Mouse (Mus musculus) frontal cortex, adult (tissue): ENCODE measurements around the gene D630003M21Rik.

Experiments
- ATAC-seq: cut with Nextera tagmentation; 2 replicates; pipeline ENCODE4 v1.9.2; 2017; ENCODE audit warnings: mild to moderate bottlenecking, moderate library complexity, mixed read lengths; ENCODE audit not compliant: low TSS enrichment

D630003M21Rik gene

DNA sequence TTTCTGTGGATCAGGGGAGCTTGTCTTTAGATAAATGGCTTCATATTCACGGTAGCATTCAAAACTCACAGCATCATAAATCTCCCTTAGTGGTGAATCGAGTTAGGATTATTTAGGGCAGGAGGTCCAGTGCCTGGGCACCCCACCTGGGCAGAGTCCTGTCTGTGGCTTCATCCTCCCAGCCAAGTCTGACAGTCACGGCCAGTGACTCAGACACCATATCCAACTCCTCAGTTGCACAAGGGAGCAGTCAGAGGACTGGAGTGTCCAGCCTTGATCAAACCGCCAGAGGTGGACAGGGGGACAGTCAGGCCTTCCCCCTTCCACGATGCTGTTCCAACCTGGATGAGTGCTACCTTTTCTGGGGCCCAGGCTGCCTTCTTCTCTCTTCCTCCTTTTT, 31.1 kb downstream of the D630003M21Rik start:
- no peak for ATAC-seq

DNA sequence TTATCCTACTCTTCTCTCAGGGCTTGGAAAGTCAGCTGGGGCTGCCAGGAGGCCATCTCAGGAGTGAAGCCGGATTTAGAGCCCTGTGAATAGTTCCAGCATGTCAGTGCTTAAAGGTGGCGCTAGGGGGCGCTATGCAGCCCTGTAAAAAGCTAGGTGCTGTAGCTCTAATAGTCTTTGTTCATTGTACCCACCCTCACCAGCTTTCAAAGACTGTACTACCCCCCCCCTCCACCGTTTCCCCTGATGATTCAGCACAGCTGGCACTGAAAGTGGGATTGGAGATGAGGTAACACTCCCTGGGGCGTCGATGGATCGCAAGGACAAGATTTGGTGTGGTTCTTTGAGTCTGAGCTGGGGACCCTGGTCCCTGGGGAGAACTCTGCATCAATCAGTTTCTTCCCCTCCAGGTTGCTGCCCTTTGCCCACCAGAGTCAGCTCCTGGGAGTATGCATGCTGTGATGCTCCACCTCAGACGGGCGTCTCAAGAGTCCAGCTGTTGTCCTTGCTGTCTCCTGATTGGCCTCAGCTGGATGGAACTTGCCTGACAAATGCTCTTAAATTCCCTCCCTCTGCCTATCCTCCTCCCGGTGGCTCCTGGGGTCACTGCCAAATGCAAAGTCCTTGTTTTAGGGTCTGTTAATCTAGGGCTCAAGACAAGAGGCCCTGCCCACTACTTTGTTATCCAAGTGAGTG, 33.9 kb downstream of the D630003M21Rik start:
- ATAC-seq: peak; percentile 69; the same call in 1 of the 2 replicates

DNA sequence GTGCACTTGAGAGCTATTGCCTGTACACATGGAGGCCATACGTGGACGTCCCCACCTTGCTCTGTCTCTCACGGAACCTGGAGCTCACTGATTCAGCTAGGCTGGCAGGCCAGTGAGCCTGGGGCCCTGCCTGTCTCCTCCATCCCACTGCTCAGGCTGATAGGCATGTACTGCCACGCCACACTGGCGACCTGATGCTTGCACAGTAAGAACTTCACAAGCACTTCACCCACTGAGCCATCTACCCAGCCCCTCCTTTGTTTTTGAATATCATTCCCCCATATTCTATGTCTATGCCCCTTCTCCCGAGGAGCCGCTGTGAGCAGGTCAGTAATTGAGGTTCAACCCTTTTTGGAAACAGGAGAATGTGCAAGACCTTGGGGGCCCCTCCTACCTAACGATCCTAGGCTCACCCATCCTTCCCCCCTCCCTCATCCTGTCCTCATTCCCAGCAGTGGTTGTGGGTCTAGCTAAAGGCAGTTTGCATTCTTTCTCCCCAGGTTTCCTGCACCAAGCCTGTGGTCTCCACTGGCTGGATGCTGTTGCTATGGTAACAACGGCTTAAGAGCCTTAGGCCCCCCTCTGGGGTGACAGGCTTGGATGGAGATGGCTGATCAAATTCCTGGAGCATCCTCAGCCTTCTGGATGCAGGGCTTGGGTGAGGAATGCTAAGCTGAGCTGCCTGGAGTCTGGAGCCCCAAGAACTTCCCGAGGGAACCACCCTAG, 35.2 kb downstream of the D630003M21Rik start:
- ATAC-seq: no peak

DNA sequence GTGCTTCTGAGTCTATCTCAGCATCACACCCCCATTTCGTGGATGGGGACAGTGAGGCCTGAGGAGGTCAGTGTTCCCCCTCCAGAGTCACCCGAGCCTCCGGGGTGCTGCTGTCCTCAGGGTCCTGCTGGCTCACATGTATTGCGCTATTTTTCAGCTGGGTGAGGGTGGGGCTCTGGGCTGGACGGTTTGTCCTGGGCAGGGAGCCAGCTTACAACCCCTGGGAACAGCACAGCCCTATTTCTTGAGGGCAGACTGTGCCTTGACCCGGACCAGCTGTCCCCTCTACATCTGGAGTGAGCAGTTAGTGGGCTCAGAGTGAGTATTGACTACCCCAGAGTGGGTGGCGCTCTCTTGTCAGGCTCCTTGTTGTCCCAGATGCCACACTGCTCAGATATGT, 37.9 kb downstream of the D630003M21Rik start:
- no peak for ATAC-seq

DNA sequence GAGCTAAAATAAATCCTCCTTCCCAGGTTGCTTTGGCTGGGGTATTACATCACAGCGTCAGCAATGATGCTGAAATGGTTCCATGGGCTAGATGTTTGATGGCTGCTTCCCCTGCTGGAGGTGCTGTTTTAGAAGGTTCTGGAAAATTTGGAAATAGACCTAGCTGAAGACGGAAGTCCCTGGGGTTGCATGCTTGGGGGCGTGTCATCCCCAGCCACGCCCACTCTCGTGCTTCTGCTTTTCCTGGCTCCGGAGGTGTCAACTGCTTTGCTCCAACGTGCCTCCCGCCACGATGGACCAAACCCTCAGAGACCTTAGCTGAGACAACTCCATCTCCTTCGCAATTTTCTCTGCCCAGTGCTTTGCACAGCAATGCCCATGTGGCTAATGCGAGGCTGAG, 39.6 kb downstream of the D630003M21Rik start:
- ATAC-seq: no peak

DNA sequence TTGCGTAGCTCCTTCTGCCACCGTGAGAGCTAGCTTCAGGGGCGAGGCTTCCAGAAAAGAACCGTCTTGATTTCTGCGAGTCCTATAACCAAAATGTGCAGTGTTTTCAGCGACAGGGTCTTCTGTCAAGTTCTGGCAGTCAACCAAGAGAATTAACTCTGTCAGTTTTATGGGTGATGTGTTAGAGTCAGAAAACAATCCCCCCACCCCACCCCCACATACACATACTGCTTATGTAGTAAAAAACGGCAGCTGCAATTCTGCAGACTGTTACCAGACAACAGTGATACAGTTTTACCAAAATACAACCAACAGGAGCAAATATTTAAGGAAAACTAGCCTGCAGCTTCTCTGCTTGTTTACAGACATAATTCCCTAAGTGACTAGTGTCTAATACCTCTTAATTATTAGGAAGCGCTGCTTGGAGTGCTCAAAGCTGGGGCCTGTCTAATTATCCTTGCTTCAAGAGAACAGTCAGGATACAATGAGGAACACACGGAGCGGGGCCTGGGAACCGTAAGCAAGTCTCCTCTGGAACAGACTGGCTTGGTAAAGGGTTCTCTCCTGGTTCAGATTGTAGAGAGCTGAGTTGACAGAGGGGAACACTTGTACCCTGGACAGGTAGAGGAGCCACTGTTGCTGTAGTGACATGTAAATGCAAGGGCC, 42.7 kb downstream of the D630003M21Rik start:
- ATAC-seq: no peak

DNA sequence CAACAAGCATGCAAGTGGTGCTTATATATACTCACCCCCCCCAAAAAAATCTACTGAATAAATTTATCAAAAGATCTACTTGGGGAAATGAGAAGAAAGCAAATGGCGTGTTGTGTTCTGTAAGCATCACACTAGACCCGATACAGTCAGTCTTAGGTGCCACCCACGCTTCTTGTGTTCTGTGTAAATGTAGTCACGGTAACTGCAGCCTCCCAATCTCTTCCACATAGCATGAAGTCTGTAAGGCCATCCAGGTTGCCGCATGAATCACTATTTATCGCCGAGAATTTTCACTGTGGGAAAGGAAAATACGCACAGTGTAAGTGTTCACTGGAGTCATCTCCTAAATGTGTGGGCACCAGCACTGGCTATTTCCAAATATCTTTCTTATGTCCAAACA, 45.8 kb downstream of the D630003M21Rik start:
- ATAC-seq: 0 out of 2 replicates have a peak, but pooled peaks have one; percentile 9

DNA sequence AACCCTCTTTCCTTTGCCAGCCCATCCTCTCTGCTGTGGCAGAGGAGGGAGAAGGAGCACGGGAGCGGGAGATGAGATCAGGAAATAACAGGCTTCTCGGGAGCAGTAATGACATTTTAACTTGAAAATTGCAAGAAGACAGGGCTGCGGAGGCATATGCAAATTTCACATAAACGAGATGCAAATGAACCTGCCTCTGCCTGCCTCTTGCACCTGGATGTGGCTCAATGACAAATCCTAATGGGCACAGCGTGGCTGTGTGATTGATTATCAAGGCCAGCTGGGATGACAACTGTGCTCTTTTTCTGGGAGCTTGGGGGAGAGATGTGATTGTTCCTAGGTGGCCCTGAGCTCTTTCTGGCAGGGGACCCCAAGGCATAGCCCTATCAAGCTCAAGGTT, 47.1 kb downstream of the D630003M21Rik start:
- ATAC-seq: no peak

DNA sequence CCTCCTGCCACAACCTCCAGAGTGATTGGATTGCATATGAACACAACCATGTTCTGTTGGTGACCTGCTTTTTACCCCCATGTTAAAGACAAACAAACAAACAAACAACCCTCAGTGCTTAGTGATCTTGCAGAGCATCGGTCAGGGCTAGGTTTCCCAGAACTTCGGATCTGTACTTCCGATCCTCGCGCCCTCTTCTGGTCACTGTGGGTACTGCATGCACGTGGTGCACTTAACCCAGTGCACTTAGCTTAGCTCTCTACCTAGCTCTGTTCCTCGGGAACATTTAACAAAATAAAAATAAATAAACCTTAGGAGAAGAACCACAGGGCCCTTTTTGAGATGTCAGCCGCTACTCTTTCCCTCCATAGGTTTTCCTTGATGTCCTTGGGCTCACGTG, 48.2 kb downstream of the D630003M21Rik start:
- no peak for ATAC-seq

DNA sequence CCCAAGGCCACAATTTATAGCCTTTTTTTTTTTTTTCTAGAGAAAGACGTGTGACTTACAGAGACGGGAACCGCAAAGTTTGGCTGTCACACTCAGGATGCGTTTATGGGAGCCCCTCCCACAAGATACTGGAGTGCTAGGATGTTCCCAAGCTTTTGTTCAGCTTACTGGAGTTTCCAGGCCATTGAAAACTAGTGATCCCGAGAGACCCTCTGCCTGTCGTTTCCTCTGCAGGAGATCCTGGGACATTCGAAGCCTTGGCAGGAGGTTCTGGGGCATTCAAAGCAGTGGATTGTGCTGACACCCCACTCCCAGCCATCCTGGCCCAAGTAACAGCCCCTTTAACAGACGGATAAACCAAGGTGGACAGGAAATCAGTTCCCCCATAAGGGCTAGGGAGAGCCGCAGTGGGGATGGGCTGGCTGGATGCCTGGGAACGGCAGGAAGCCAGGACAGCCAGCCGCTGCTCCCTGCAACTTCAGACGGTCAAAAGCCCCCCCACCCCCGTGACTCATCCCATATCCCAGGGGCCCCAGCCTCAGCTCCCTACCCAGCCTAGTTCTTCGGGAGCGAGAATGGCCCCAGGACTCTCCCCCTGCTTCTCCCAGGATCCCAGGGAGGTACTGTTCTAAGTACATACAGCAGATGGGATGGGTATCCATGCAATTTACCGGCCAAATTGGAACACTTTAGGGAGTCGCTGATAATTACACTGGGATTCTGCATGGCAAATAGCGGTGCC, 49.5 kb downstream of the D630003M21Rik start:
- ATAC-seq: no peak

DNA sequence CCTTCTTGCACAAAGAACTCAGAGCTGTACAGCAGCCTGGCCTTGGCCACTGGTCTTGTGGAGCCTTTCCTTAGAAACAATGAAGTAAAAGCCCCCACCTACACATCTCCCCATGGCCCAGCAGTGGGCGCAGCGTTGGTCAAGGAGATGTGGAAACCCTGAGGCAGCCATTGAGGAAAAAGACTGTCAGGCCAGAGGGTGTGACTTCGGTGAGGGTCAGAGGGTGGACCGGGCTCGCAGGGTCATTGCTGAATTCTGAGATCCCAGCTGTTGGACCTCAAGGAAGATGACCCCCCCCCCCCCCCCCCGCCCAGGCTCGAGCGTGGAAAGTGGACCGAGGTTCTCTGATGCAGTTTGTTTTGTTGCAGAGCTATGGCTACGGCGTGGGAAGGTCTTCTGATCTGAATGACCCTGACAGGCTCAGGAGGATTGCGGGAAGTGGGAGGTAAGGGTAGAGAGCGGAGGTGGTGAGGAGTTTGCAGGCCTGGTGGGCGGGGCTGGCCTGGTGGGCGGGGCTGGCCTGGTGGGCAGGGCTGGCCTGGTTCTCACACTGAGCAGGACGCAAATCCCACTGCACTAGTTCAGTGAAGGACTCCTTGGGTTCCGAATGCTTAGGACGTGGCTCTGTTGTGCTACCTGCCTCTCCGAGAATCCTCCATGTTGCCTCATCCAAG, 50.2 kb downstream of the D630003M21Rik start:
- no peak for ATAC-seq

DNA sequence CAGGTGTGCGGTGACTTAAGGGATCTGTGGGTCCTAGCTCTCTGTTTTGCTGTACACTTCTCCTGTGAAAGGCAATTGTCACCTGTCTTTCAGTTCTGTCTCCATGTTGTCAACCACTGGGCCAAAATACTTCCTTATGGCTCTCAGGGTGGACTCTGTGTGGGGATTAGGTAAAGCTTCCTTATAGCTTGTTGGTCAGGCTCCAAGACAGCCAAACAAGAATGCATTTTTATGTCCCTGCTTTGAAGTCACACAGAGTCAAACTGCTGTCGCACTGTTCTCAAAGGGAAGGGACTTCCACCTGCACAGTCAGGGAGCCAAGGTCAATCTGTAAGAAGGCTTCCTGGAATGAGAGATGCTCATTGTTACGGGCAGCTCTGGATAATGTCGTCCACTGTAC, 50.9 kb downstream of the D630003M21Rik start:
- no peak for ATAC-seq

DNA sequence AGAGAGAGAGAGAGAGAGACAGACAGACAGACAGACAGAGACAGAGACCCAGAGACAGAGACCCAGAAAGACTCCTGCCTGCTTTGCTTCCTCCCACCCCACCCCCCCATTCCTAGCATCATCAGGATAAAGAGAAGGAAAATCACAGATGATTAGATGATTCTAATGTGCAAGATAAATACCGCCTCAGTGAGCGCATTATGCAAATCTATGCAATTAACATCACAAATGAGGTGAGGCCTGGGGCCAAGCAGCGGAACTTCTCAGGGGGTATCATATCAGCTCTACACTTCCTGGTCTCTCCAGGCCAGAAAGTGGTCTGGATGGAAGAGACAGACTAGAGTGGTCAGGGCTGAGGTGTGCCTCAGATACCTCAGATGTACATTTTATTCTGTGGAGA, 51.4 kb downstream of the D630003M21Rik start:
- no peak for ATAC-seq

DNA sequence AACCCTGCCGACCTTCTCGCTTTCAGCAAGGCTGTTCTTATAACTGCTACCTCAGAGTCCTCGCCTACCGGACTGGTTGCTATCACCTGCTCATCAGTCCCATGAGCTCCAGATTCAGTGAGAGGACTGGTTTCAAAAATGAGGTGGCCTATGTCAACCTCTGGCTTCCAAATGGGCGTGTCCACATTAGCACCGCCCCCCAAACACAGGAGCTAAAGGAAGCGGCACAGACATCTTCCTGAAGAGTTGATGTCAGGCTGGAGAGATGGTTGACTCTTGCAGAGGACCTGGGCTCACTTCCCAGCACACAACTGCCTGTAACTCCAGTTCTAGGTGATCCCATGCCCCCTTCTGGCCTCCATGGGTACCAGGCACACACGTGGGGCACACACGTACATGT, 52.3 kb downstream of the D630003M21Rik start:
- no peak for ATAC-seq

DNA sequence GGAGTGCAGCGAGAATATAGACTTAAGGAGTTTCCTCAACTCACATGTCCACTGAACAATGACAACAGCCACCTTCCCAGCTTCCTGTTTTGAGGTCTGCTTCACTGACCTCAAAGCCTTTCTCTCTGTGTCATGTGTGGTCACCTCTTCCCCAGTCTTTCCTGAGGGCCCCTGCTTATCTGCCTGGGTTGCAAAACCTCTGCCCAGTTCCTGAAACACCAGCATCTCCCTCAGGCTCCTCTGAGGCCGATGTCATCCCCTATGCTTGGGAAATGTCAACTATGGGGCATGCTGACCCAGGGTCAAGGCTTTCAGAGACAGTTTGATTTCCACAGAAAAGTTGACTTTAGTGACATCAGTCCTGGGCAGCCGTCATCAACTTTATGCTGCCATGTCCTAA, 53.6 kb downstream of the D630003M21Rik start:
- ATAC-seq: no peak

DNA sequence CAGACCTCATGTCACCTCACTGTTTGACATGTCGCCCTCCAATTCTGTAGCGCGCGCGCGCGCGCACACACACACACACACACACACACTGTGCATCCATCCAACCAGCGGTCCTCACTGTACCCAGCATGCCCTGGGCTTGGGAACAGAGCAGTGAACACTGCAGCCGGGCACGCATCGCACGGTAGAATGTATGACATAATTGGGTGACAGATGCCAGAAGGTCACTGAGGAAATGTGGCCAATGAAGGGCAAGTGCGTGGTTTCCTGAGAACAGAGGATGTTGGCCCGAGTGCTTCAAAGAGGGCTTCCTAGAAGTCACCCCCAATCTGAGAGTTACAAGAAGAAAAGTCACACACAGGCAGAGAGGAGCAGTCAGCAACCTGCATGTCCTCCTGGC, 54.1 kb downstream of the D630003M21Rik start:
- ATAC-seq: no peak

DNA sequence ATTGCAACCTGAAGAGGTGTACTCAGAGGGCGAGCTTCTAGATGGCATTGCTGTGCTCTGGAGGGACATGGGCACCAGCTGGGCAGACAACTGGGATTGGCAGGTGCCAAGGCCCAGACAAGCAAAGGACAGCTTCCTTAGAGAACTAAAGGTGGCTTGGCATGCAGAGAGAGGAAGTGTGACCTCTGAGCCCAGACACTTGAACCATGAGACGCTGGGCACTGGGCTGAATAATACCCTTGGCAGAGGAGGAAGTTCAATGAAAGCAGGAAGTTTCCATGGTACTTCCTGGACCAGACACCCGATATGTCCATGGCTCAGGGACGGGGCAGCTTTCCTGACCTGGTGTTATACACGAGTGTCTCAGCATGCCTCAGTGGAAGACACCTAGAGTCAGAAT, 54.6 kb downstream of the D630003M21Rik start:
- no peak for ATAC-seq

DNA sequence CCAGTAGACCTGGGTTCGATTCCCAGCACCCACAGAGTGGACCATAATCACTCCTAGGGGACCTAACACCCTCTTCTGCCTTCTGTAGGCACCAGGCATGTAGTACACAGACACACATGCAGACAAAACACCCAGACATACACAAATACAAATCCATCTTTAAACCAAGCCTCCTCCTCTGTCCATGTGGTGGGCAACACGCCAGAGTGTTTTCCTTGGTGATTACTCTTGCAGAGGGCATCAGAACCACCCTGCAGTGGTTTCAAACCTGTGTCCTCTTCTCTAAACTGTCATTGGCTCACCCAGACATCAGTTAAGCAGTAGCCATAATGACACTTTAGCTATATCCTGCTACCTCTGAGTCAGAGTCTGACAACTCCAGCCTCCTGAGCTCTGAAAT, 58.6 kb downstream of the D630003M21Rik start:
- ATAC-seq: no peak

DNA sequence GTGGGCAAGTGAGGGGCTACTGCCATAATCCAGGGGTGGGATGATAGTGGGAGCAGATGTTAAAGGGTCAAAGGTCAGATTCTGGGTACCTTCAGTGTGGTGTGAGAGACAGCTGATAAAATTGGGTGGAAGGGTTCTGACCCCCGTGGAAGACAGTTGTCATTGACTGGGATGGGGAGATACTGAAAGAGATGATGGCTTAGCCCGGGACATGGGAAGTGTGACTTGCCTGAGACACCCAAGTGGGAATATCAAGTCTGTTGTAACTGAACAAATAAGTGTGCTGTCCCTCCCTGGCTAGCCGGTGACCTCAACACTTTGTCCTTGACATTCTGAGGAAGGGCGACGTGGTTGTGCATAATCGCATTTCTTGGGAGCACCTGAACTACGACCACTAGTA, 59.3 kb downstream of the D630003M21Rik start:
- ATAC-seq: no peak

DNA sequence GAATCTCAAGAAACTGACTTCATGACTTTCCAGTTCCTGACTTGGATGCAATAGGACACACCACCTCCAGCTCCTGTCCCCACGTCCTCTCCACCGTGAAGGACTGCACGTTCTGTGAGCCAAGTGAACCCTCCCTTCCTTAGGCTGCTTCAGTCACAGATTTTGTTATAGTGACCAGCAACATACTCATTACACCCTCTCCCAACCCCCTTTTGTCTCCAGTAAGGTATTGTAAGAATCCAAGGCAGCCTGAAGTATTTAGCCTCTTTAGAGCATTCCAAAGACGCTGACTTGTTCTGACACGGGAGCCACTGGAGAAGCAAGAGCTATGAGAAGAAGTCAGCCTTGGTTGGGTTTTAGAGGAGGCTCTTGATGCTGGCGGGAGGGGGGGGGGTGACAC, 59.7 kb downstream of the D630003M21Rik start:
- ATAC-seq: no peak

DNA sequence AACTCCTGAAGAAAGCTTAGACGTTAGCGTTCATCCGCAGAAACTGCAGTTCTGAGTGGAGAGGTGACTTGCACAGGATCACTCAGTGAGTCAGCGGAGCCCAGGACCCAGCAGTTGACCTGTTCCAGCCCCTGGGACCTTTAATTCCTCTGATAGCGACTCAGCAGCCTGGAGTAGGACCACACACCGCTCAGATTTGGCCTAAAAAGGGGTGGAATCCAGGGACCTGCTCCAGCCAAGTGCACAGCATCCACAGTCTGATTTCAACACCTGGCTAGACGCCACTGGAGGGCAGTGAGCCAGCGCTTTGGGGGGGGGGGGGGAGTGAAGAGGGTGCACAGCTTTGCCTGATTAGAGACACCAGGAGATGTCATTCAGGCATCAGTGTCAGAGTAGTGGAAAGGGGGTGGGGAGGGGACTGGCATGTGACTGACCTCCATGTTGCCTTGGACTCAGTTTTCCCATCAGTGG, 60.2 kb downstream of the D630003M21Rik start:
- no peak for ATAC-seq
